8 mouse cellular contexts compared by ENCODE assay signal in genomic region chr7:136152470-136152869, GRCm38 (mm10).
A peak's percentile ranks its signal among the peaks of the same experiment; 100 is the strongest.
DNase-seq lines count a peak whose midpoint lies in the region; ATAC-seq and TF ChIP-seq lines count a peak whose summit lies in the region.

No protein-coding gene starts in this region.

- H3K27me3 ChIP-seq in heart, embryonic 10.5 days (ENCODE audit: insufficient read depth, poor library complexity, severe bottlenecking), result no peaks in the 10 kb centered on the region
- H3K27me3 ChIP-seq in lung, postnatal 0 days (replicated peaks; ENCODE audit: insufficient read depth, low read length), result no peaks in the 10 kb centered on the region

- no peaks in the 10 kb centered on the region for H3K9me3 ChIP-seq in heart, embryonic 10.5 days
- H3K9me3 ChIP-seq in lung, postnatal 0 days (ENCODE audit: low read length), result no peaks in the 10 kb centered on the region

- 28% methylated on average over 5 of the region's 5 CpGs for WGBS in heart, embryonic 10.5 days
- 39% methylated on average over 5 of the region's 5 CpGs for WGBS in lung, postnatal 0 days

- no peak overlapping the region for H3K4me3 ChIP-seq in heart, embryonic 10.5 days
- no peak overlapping the region for H3K4me3 ChIP-seq in lung, postnatal 0 days (ENCODE audit: low read depth, low read length)

- no peak overlapping the region for H3K4me2 ChIP-seq in lung, postnatal 0 days (replicated peaks; ENCODE audit: low read depth, low read length)

- H3K4me1 ChIP-seq in heart, embryonic 10.5 days, result no peaks in the 10 kb centered on the region
- no peaks in the 10 kb centered on the region for H3K4me1 ChIP-seq in lung, postnatal 0 days (ENCODE audit: insufficient read depth, low read depth, low read length)

- no peak overlapping the region for H3K9ac ChIP-seq in lung, postnatal 0 days (replicated peaks; ENCODE audit: low read depth)

- ATAC-seq in lung, postnatal 0 days, result no peak

- DNase-seq in heart, adult 11 months, result peak; percentile 97
- DNase-seq in heart, embryonic 10.5 days (ENCODE audit: low spot score), result no peak
- peak; percentile 71 for DNase-seq in ES-CJ7 (ENCODE audit: low read depth, low spot score)
- peak; percentile 24 to 33 for DNase-seq in cerebellum, adult 18-20 months
- peak; percentile 74 for DNase-seq in gastrocnemius, adult 18-20 months (ENCODE audit: low spot score)
- DNase-seq in kidney, postnatal 4 days, result peak; percentile 69 to 76
- peak; percentile 56 for DNase-seq in lung, postnatal 0 days (ENCODE audit: low spot score)
- peak; percentile 25 for DNase-seq in thymus, postnatal 0 days (ENCODE audit: low spot score)

- H3K36me3 ChIP-seq in heart, embryonic 10.5 days, result no peaks in the 10 kb centered on the region
- H3K36me3 ChIP-seq in lung, postnatal 0 days (ENCODE audit: insufficient read depth, low read length), result no peaks in the 10 kb centered on the region

- TF ChIP-seq CTCF in lung, postnatal 0 days (IDR thresholded peaks at IDR 0.05), result peak; percentile 68

- no peak overlapping the region for H3K27ac ChIP-seq in heart, embryonic 10.5 days
- H3K27ac ChIP-seq in lung, postnatal 0 days (ENCODE audit: low read length), result no peak overlapping the region

- TF ChIP-seq EP300 in lung, postnatal 0 days (IDR thresholded peaks at IDR 0.05), result no peak
